Mouse (Mus musculus) embryonic fibroblast, embryonic 13.5 days (primary cell): ENCODE results near the gene Arf4.
"Not testable (repeated sequence)": the region's sequence is repeated elsewhere in the genome, so short reads cannot be mapped to it uniquely, and the experiment has no call there.

Experiments
- CTCF ChIP-seq: IDR thresholded peaks from 2 replicates; pipeline ENCODE4 v1.5.1; 2011; ENCODE audit warnings: mild to moderate bottlenecking, control low read depth, low read length, moderate library complexity, borderline replicate concordance; ENCODE audit not compliant: insufficient read depth
- POLR2A ChIP-seq: IDR thresholded peaks from 2 replicates; pipeline ENCODE4 v1.6.1; 2011; ENCODE audit warnings: low read depth, mild to moderate bottlenecking, control low read depth, low read length, moderate library complexity

- not testable (repeated sequence) for TF ChIP-seq CTCF, POLR2A
These were observed 36.7 kb downstream of the Arf4 start for GRCm38 (mm10) chr14:26674476-26675169.
